Mouse (Mus musculus): Measurements from ENCODE around the gene Dag1.
"Not testable (repeated sequence)": the region's sequence is repeated elsewhere in the genome, so short reads cannot be mapped to it uniquely, and the experiment has no call there.

Gene Dag1

DNA sequence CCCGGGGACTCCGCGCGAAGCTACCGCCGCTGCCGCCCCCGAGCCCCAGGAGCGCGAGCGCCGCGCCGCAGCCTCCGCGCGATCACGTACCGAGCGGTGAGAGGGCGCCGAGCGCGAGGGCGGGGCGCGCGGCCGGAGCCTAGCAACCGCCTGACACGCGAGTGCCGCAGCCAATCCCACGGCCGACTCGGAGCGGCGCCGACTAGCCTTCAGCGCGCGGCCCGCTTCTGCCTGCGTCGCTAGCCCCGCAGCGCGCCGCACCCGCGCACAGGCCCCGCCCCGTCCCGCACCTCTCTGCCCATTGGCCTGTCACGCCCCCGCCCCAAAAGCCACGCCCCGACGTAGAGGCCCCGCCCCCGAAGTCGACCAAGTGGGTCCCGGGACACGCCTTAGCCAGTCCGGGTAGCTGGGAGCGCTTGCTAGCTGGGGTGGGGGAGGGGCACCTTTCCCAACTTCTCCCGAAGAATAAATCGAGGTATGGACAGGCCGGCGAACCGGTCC lies at the start of gene Dag1:
TSS of gene Dag1 (minus strand) at position 269 of the 501 bp plus-strand sequence.
- peak; percentile 97 for DNase-seq

DNA sequence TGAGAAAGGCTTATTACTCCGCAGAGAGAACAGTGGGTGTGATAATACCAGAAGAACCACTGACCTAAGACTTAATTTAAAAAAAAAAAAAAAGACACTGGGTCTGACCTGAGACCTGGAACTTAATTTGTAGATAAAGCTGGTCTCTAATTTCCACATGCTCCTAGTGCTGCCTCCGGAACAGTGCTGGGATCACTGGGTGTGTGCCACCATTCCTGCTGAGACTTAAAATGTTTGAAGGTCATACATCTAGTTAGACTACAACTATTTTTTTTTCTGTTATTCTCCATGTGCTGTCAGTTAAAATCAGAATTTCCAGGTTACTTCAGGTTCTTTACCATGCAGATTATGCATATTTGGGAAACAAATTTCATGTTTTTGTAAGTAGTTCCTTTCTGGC lies 44.4 kb upstream of the Dag1 start:
- no peak for DNase-seq

DNA sequence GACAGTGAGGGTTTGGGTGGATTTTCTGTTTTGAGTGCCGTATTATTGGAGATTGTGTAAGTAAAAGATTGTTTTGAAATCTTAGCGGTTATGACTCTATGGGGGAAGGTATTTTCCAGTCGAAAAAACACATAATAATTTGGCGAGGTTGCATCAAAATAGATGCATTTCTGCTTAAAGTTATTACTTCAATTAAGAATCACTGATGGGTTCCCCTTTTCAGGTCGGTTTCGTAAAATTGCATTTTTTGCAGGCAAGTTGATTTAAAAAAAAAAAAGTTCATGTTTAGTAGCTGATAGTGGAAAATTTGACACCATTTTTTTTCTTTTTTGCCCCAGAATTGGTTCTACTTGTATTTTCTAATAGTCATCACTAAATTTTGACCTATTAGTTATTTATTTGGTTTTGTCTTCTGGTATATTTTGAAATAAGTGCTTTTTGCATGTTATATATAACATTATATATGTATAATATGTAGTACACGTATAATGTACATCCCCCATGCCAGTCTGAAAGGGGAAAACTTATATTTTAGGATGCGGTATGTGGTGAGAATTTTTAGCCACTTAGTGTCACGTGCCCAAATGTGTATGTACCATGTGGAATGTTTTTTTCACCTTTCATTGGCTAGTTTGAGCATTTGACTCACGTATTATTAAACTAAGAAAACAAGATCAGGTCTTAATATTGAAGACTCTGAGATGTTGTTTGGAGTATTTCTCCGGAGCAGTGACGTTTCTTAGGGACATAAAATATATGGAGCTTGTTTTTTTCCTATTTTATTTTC lies 43.5 kb upstream of the Dag1 start:
- DNase-seq, result no peak

DNA sequence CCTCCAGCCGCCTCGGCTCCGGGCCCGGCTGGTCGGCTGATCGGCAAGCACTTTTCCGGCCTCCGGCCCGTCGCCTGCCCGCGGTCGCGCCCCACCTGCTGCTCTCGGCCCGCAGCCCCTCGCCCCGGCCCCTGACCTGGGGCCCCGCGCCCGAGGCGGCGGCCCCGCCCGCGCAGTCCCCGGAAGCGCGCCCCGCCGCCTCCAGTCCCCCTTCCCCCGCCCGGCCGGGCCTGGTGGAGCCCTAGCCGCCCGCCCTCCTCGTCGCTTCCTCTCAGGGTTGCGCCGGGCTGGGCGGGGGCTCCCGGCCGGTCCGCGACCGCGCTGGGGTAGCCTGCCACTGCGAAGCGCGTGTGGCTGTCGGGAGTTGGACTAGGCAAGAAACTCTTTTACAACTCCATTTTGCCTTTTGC lies 42.8 kb upstream of the Dag1 start:
- peak; percentile 92 for DNase-seq

DNA sequence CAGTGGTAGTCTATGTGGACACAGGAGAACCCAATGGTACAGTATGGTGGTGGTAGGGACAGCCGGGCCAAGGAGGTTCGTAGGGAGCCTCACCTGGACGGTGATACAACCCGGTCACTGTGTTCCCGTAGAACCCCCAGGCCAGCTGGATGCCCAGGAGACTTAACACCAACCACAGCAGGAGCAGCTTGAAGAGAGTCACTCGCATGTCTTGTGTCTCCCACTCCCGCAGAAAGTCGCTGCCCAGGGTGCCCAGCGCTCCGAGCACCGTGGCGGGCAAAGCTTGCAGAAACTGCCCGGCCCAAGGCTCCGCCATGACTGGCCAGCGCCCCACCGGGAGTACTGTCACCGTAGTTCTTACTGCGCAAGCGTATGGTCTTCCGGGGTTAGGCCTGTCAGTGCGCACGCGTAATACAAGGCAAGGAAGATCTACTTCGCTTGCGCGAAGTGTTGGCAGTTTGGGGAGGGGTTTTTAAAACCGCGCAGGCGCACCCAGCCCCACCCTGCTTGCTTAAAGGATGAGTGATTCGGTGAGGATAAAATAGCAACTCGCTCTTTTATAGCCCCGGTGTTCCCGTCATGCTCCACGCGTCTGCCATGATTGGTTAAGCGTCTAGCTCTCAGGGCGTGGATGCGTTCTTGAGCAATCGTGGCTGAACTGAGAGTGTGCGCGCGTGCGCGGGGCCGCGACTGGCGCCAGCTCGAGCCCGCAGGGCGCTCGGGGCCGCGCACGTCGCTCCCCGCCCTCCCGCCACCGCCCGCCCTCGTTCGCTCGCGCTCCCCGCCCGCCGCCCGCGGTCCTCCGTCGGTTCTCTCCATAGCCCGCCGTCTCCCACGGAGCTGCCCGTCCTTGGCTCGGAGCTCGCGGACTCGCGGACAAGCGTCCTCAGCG lies 42.1 kb upstream of the Dag1 start, which contains the start of the genes Rhoa and Tcta:
TSS of gene Rhoa (plus strand) at position 501 of the 892 bp plus-strand sequence.
TSS of gene Tcta (minus strand) at position 532 of the 892 bp plus-strand sequence.
- peak; percentile 98 for DNase-seq

DNA sequence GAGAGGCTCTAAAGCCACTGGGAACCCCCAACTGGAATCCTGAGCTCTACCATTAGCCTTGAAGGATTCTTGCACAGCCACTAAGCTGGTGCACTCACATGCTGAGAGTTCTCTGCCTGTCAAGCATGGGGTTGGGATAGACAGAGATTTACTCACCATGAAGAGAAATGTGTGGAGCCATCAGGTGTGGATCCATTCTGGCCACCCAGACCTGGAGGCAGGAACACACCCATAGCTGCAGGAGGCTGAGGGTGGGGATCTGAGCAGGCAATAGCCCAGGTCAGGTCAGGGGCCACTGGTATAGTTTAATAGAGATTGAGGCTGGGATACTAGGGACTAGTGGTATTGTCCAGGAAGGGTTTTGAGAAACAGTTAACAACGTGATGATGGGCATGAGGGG lies 41.4 kb upstream of the Dag1 start:
- DNase-seq, result peak; percentile 27

DNA sequence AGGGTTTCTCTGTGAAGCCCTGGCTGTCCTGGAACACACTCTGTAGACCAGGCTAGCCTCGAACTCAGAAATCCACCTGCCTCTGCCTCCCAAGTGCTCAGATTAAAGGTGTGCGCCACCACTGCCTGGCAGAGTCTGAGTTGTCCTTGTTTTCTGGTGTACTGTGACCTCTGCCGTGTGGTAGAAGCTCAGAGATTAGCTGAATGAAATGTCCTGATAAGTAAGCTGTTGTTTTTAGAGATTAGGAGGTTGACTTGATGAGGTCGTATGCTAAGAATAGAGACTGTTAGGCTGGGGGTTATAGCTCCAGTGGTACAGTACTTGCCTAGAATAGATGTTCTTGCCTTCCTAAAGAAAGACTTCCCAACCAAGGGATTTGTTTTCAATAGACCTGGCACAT lies 41.0 kb upstream of the Dag1 start:
- no peak for DNase-seq

DNA sequence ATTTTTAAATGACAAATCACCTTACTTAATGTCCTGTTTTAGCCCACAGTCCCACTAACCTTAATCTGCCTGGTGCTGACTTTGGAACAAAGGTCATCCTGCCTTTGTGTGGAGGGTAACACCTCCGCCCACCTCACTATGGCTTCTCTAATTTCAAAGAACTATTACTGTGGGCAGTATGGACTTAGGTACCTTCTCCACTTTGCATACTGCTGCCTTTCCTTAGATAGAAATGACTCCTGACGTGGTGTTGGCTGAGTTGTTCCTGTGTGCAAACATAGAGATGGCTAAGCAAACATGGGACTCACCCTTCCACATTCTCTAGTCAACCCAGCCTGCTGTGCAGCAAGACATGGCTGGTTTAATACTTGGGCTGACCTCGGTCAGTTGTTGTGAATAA lies 38.1 kb upstream of the Dag1 start:
- DNase-seq, result no peak

DNA sequence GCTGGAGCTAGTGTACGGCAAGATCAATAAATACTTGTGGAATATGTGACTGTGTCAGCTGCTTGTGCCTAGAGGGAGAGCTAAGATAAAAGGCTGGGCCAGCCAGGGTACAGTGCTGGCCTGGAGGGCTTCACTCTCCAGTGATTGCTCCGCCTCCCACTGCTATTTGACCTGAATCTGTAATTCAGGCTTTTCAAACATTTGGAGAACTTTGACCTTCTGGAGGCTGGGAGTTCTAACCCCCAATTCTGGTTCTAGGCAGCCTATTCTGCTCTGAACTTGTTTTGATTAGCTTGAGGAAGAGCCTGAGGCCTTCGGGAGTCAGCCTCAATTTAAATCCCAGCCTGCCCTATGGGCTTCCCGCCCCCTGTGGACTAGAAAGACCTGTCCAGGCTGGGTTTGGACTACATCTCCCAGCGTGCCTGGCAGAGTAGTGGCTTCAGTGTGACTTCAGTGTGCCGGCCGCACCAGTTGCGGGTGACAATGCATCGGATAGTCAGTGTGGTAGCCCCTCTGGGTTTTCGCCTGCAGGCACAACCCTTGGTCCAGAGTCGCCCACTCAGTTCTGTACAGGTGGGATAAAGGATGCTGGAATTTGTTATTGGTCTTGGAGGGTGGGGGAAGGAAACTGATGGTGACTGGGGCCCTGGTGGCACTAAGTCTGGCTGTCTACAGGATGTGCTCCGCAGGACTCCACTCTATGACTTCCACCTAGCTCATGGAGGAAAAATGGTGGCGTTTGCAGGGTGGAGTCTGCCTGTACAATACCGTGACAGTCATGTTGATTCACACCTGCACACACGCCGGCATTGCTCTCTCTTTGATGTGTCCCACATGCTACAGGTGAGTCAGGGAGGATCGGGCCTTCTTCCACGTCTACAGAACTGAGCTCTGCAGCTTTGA lies 32.9 kb upstream of the Dag1 start, which contains the start of gene Amt:
TSS of gene Amt (plus strand) at position 401 of the 903 bp plus-strand sequence.
- DNase-seq, result no peak

DNA sequence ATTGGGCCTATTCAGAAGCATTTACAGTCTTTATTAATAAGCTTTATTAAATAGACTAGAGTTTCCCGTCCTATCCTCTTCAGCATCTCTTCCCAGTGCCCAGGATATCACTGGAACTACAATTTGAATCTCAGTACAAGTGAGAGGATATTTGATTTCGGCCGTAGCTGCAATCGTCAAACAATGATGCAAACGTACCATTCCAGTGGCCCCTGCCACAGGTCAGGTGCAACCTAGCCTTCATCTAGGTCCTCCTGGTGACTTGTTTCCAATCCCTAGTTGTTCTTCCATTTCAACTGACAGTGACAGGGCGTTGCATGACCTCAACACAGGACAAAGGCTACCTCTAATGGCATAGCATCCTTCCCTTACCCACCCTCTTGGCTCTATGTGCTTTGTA lies 27.0 kb upstream of the Dag1 start:
- no peak for DNase-seq

DNA sequence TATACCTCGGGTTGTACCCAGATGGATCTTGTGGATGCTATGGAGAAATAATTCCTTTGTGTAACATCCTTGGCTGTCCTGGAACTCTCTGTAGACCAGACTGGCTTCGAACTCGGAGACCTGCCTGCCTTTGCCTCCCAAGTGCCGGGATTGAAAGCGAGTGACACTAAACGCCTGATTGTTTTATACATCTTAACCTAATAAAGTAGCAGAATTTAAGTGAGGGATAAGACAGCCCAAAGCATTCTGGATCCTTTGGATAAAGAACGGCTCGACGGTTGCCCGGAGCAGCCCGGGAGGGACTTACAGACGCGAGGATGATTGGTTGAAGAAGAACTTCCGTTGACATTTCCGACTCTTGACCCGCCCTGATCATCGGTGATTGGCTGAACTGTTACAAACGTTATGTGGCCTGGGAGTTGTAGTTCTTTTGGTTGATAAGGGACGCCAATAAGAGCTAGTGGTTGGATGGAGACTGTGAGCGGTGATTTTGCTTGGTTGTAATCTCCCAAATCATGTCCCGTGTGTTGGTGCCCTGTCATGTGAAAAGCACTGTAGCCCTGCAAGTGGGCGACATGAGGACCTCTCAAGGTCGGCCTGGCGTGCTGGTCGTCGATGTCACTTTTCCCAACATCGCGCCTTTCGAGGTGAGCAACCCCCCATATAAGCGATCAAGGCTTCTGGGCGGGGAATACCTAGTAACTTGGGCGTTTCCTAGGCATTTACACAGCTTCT lies 26.4 kb upstream of the Dag1 start, which contains the start of gene Nicn1:
TSS of gene Nicn1 (plus strand) at position 414 of the 735 bp plus-strand sequence.
- peak; percentile 90 for DNase-seq

DNA sequence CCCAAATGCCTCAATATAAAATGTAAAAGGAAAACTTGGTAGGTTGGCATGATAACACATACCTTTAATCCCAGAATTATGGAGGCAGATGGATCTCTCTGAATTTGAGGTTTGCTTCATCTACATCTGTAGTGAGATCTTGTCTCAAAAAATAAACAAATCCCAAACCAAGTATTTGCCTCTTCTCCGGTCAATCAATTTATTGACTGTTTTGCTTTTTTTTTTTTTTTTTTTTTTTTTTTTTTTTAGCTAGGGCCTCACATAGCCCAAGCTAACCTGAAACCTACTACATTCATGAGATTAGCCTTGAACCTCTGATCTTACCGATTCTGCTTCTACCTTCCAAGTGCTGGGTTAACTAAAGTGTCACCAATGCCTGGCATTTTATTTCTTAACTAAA lies 25.6 kb upstream of the Dag1 start:
- DNase-seq, result no peak

DNA sequence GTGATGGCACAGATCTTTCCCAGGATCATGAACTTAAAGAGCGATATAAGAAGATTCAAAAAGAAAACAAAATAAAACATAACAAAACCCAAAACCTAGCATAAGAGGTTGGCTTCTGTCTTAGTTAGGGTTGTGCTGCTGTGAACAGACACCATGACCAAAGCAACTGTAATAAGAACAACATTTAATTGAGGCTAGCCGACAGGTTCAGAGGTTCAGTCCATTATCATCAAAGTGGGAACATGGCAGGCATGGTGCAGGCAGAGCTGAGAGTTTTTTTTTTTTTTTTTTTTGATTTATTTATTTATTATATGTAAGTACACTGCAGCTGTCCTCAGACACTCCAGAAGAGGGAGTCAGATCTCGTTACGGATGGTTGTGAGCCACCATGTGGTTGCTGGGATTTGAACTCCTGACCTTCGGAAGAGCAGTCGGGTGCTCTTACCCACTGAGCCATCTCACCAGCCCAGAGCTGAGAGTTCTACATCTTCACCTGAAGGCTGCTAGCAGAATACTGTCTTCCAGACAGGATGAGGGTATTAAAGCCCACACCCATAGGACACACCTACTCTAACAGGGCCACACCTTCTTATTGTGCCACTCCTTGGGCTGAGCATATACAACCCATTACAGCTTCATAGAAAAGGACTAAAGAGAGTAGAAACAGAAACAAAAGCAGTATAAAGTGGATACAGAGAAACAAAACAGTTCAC lies 23.9 kb upstream of the Dag1 start:
- not testable (repeated sequence) for DNase-seq

DNA sequence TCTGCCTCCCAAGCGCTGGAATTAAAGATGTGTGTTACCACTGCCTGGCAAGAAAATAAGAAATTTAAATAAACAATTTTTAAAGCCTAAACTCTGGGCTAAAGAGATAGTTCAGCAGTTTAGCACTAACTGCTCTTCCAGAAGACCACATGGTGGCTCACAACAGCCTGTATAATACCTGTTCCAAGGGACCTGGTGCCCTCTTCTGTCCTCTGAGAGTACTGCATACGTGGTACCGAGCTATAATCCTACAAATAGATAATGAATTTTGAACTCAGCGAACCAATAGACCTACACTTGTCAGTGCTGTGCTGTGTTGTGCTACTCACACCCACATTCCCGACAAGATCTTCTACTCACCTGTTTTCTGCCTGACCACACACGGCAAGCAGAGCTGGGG lies 20.7 kb upstream of the Dag1 start:
- DNase-seq, result peak; percentile 78

DNA sequence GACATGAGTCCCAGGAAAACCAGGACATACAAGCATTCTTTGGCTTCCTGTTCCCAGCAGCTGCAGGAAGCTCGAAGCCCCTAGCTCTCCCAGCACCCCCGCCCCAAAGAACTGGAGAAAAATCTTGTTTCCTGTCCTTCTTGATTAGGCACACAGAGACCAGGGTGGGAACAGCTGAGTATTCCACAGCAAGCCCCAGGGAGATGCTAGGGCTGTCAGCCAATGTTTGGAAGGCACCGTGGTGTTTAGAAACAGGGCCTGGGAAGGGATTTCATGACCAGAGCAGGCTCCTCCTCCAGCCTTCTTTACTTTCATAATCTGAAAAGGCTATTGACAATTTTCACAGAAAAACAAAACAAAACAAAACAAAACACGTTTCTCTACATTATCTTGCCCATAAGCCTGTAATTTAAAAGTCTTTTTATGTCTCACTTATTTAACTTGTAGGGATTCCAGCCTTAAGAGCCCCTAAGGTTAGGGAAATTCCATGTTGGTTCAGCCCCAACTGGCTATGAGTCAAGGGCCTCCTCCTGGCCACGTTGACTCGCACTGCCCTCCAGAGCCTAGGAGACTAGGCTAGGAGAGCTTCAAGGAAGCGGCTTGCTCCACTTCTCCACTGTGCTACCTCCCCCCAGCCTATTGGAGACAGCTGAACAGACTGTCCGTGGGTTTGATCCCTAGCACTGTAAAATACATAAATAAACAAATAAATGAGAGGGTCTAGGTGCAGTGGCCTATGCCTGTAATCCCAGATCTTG lies 16.5 kb upstream of the Dag1 start:
- DNase-seq, result no peak

DNA sequence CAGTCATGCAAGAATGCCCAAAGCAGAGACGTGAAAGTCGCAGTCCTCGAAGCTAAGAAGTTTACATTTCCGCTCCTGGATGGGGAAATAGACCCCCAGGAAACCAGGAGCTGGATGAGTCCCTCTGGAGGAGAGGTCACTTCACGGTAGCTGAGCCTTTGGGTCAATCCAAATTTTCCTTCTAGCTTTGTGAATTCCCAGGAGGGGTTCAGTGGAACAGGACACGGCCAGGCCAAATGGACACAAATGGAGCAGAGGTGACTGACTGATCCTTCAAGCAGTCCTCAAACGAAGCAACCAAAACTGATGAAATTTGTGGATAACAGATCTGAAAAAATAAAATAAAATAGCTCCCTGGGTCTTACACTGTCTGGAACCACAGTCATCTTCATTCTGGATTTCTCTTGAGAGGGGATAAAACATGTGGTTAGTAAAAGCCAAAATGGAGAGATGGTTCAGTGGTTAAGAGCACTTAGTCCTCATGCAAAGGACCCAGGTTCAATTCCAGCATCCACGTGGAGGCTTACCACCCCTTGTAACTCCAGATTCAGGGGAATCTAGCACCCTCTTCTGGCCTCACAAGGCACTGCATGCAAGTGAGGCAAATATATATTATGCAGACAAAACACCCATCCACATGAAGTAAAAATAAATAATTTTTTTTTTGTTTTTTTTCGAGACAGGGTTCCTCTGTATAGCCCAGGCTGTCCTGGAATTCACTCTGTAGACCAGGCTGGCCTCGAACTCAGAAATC lies 15.1 kb upstream of the Dag1 start:
- DNase-seq, result peak; percentile 58

DNA sequence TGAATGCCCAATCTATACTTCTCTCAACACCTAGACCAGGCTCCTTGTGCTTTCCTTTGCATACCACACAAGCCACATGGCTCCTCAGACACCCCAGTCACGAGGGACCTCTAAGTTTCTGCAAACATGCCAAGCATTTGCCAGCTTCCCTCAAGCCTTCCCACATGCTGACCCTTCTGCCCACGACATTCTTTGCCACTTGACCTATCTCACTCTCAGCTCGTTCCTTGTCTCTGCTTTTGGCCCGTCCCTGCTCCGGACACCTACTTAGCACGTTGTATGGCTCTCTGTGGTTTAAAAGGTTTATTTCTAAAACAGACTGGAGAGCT lies 11.5 kb upstream of the Dag1 start:
- no peak for DNase-seq

DNA sequence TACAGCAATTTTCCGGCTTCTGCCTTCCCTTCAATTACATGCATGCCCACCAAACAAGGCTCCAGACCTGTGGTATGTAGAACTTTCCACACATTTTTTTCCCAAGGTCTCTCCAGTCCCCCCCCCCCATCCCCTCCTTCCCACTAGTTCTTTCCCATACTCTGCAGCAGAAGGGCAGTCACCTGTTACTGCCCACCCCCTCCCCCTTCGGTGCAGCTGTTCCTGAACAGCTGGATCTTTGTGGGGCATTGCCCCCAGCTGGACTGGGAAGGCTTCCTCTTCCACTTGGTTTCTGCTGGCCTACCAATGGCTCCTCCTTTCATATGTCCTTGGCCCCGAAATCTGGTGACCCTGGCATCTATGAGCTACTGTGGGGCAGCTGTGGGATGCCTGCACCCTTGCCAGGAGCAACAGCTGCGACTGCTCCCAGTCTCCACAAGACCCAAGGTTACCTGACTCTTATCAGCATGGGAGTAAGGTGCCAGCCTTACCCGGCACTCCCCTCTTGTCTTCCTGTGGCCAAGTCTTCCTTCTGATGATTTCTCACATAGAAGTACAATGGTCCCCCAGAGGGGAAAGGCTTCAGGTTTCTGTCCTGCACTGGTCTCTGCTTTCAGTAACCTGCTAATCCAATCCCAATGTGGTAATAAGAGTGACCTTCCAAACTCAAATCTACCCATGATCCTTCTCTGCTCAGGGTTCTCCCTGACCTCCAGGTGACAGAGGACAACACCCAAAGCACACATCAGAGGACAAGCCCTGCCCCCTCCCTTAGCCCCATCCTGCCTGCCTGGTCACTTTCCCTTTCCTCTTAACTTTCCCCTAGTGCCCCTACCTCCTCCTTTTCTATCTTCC lies 10.9 kb upstream of the Dag1 start:
- no peak for DNase-seq

DNA sequence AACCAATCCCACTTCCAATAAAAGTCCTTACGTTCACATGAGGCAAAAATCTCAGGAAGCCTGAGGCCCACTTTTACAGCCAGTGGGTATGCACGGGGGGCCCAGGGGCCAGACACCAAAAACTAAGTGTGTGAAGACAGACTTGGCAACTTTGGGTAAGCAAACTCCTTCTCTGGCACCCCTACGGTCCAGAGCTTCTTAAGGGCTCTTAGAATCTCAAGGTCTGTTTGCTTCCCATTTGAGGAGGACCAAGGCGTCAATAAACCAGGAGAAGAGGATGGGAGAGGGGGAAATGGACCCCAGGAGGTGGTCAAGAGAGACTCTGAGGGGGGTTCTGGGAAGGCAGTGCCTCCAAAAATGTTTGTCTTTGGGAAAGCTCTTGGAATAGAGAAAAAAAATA lies 9.7 kb upstream of the Dag1 start:
- no peak for DNase-seq
